Comparison of ENCODE assay signal across 11 mouse cellular contexts in the genomic region with DNA sequence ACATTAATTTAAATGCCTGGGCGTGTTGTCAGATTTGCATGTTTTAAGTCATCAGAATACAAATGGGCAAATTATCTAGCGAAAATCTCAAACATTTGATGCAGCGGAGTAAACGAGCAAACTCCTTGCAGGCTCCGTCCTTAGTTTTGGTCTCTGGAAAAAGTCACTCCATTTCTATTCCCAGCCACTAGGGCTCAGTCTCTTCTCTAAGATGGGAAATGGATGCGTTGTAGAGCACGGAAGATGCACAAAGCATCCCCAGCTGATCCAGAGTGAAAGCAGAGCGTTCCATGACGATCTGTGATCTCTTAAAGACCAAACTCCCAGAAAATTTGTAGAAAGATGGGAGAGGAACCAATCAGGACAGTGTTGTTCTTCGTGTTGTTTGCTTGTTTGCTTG.
A peak's percentile ranks its signal among the peaks of the same experiment; 100 is the strongest.
DNase-seq lines count a peak whose midpoint lies in the region; ATAC-seq lines count a peak whose summit lies in the region.
"Had no signal": no experiment of that assay in that cellular context is flagged by ENCODE, and none has a peak within 500 bp of the region (broad histone marks: within the 10 kb centered on the region; RNA-seq: fewer than 3 reads in every experiment).

No protein-coding gene starts in this region.

- H3K9ac ChIP-seq in forebrain, embryonic 16.5 days (replicated peaks; ENCODE audit: low read depth, low read length), result no peak overlapping the region
- no peak overlapping the region for H3K9ac ChIP-seq in forebrain, embryonic 12.5 days
- H3K9ac ChIP-seq: lung, embryonic 15.5 days had no signal

- H3K4me3 ChIP-seq in forebrain, embryonic 16.5 days (replicated peaks; ENCODE audit: low read length), result no peak overlapping the region
- no peak overlapping the region for H3K4me3 ChIP-seq in forebrain, embryonic 12.5 days (replicated peaks)
- H3K4me3 ChIP-seq: lung, embryonic 15.5 days had no signal

- peak; percentile 4 to 12 for DNase-seq in left cerebral cortex, adult 18-20 months (ENCODE audit: low spot score in 2 of 2)
- no peak for DNase-seq in left cerebral cortex, adult 8-10 months (ENCODE audit: low spot score in 2 of 2)
- peak; percentile 9 for DNase-seq in ZHBTc4 (ENCODE audit: low read depth, low spot score)
- peak; percentile 40 for DNase-seq in left cerebral cortex, postnatal 14 days (ENCODE audit: low spot score in 2 of 2)
- DNase-seq in spleen, postnatal 14 days (ENCODE audit: low spot score in 2 of 2), result no peak
- DNase-seq: cerebellum, adult 9-10 months; heart, postnatal 14 days had no signal

- H3K36me3 ChIP-seq in forebrain, embryonic 16.5 days (ENCODE audit: control insufficient read depth, insufficient read depth), result no peaks in the 10 kb centered on the region
- H3K36me3 ChIP-seq in forebrain, embryonic 12.5 days (replicated peaks), result no peaks in the 10 kb centered on the region
- H3K36me3 ChIP-seq: lung, embryonic 15.5 days had no signal

- H3K9me3 ChIP-seq in forebrain, embryonic 16.5 days (ENCODE audit: control insufficient read depth, low read length), result no peaks in the 10 kb centered on the region
- H3K9me3 ChIP-seq in forebrain, embryonic 12.5 days, result peaks cover 5% of the 10 kb centered on the region; the same call in 1 of the 2 replicates
- H3K9me3 ChIP-seq: lung, embryonic 15.5 days had no signal

- ATAC-seq in forebrain, embryonic 16.5 days, result peak; percentile 62
- ATAC-seq in forebrain, embryonic 12.5 days (ENCODE audit: low FRiP score), result no peak
- ATAC-seq in monocyte, adult 5-6 weeks (replicated peaks; ENCODE audit: insufficient number of reproducible peaks, low FRiP score, low TSS enrichment, poor library complexity, severe bottlenecking), result no peak

- no peaks in the 10 kb centered on the region for H3K4me1 ChIP-seq in forebrain, embryonic 16.5 days (replicated peaks; ENCODE audit: control insufficient read depth, insufficient read depth, low read length)
- H3K4me1 ChIP-seq in forebrain, embryonic 12.5 days, result no peaks in the 10 kb centered on the region
- H3K4me1 ChIP-seq: lung, embryonic 15.5 days had no signal

- 47% methylated on average over 10 of the region's 10 CpGs for WGBS in forebrain, embryonic 16.5 days
- 63% methylated on average over 10 of the region's 10 CpGs for WGBS in forebrain, embryonic 12.5 days

- intact Hi-C loops in left cerebral cortex, postnatal 14 days (cut with DNase I), result loop anchor here (10.0 kb wide), 1 partner anchor 263 kb away; the partner anchor contains the start of gene Arid2

- H3K4me2 ChIP-seq in forebrain, embryonic 16.5 days (ENCODE audit: low read length), result no peak overlapping the region
- H3K4me2 ChIP-seq in forebrain, embryonic 12.5 days, result no peak overlapping the region
- H3K4me2 ChIP-seq: lung, embryonic 15.5 days had no signal

- no peaks in the 10 kb centered on the region for H3K27me3 ChIP-seq in forebrain, embryonic 16.5 days (replicated peaks; ENCODE audit: control insufficient read depth, insufficient read depth, low read length)
- no peaks in the 10 kb centered on the region for H3K27me3 ChIP-seq in forebrain, embryonic 12.5 days
- H3K27me3 ChIP-seq: lung, embryonic 15.5 days had no signal

- H3K27ac ChIP-seq in forebrain, embryonic 16.5 days (ENCODE audit: low read length), result no peak overlapping the region
- no peak overlapping the region for H3K27ac ChIP-seq in forebrain, embryonic 12.5 days
- H3K27ac ChIP-seq: lung, embryonic 15.5 days had no signal

Comparison
In these comparisons a context has a peak if more than half of its experiments do, and no peak if none do; other contexts are left out.
1. DNase-seq: peak in left cerebral cortex, adult 18-20 months (2 of 2), ZHBTc4 (single experiment) and left cerebral cortex, postnatal 14 days (2 of 2); none in left cerebral cortex, adult 8-10 months (0 of 2) and spleen, postnatal 14 days (0 of 2).